Mouse (Mus musculus): ENCODE data around the gene Cic. TPM values are rescaled to one million over a fixed set of nuclear protein-coding genes. Genes with fewer than 3 reads are reported as not detected.
"Not testable (repeated sequence)": the region's sequence is repeated elsewhere in the genome, so short reads cannot be mapped to it uniquely, and the experiment has no call there.

Gene Cic
- polyA plus RNA-seq, 1 experiment from 2014 or later = 30.8 TPM

- H3K4me3 ChIP-seq (ENCODE audit: low read length) = peak within 1 kb of the TSS; percentile 95
- peak within 1 kb of the TSS; percentile 95 for H3K4me2 ChIP-seq (replicated peaks; ENCODE audit: low read depth, low read length)
- peaks cover 45% of the 10 kb centered on the region for H3K4me1 ChIP-seq (ENCODE audit: insufficient read depth, low read length)
- H3K27me3 ChIP-seq (ENCODE audit: insufficient read depth, low read length) = no peaks in the 10 kb centered on the region
- peak; percentile 81 for ATAC-seq (ENCODE audit: low FRiP score, low TSS enrichment)
- no peaks in the 10 kb centered on the region for H3K9me3 ChIP-seq (ENCODE audit: low read length)
- H3K36me3 ChIP-seq (ENCODE audit: insufficient read depth, low read length) = peaks cover 4% of the 10 kb centered on the region
- peak within 1 kb of the TSS; percentile 99 for H3K27ac ChIP-seq (ENCODE audit: low read length)
- WGBS = under 1% methylated on average over 59 of the region's 81 CpGs
- peak within 1 kb of the TSS; percentile 93 for H3K9ac ChIP-seq (replicated peaks; ENCODE audit: low read length)
Observed at GRCm38 (mm10) chr7:25250141-25250972, 17.1 kb upstream of the Cic start, which contains the start of gene Erf. Gene Erf (minus strand): TSS chr7:25250761.

- WGBS = 2% methylated on average over 22 of the region's 22 CpGs
- no peaks in the 10 kb centered on the region for H3K36me3 ChIP-seq (ENCODE audit: insufficient read depth, low read length)
Observed at GRCm38 (mm10) chr7:25251071-25251791, 16.3 kb upstream of the Cic start.

GRCm38 (mm10) chr7:25251822-25252221, 15.7 kb upstream of the Cic start:
- ATAC-seq (ENCODE audit: low FRiP score, low TSS enrichment) = no peak
- 21% methylated on average over 8 of the region's 8 CpGs for WGBS

More at GRCm38 (mm10) chr7:25251071-25251791, 16.3 kb upstream of the Cic start:
- Histone ChIP-seq H3K9ac (replicated peaks; ENCODE audit: low read length) (peak overlapping the region; percentile 70), H3K27me3 (ENCODE audit: insufficient read depth, low read length) (no peaks in the 10 kb centered on the region), H3K4me1 (ENCODE audit: insufficient read depth, low read length) (peaks cover 36% of the 10 kb centered on the region), H3K9me3 (ENCODE audit: low read length) (no peaks in the 10 kb centered on the region), H3K4me3 (ENCODE audit: low read length) (peak overlapping the region; percentile 95), H3K4me2 (replicated peaks; ENCODE audit: low read depth, low read length) (peak overlapping the region; percentile 95), H3K27ac (ENCODE audit: low read length) (peak overlapping the region; percentile 92)
- ATAC-seq (ENCODE audit: low FRiP score, low TSS enrichment) = peak; percentile 25

GRCm38 (mm10) chr7:25261896-25262295, 5.6 kb upstream of the Cic start:
- Histone ChIP-seq H3K27ac (ENCODE audit: low read length) (no peak overlapping the region), H3K36me3 (ENCODE audit: insufficient read depth, low read length) (no peaks in the 10 kb centered on the region), H3K4me1 (ENCODE audit: insufficient read depth, low read length) (peaks cover 2% of the 10 kb centered on the region; the same call in 1 of the 2 replicates), H3K4me2 (replicated peaks; ENCODE audit: low read depth, low read length) (no peak overlapping the region), H3K4me3 (ENCODE audit: low read length) (no peak overlapping the region), H3K9ac (replicated peaks; ENCODE audit: low read length) (no peak overlapping the region), H3K9me3 (ENCODE audit: low read length) (no peaks in the 10 kb centered on the region), H3K27me3 (ENCODE audit: insufficient read depth, low read length) (no peaks in the 10 kb centered on the region)
- no peak for ATAC-seq (ENCODE audit: low FRiP score, low TSS enrichment)
- WGBS = 86% methylated on average over 1 of the region's 1 CpGs

More at GRCm38 (mm10) chr7:25251822-25252221, 15.7 kb upstream of the Cic start:
- no peaks in the 10 kb centered on the region for H3K9me3 ChIP-seq (ENCODE audit: low read length)
- no peaks in the 10 kb centered on the region for H3K36me3 ChIP-seq (ENCODE audit: insufficient read depth, low read length)
- H3K4me2 ChIP-seq (replicated peaks; ENCODE audit: low read depth, low read length) = peak overlapping the region; percentile 95
- H3K9ac ChIP-seq (replicated peaks; ENCODE audit: low read length) = peak overlapping the region; percentile 70
- H3K4me3 ChIP-seq (ENCODE audit: low read length) = peak overlapping the region; percentile 95
- no peaks in the 10 kb centered on the region for H3K27me3 ChIP-seq (ENCODE audit: insufficient read depth, low read length)
- H3K27ac ChIP-seq (ENCODE audit: low read length) = peak overlapping the region; percentile 92
- H3K4me1 ChIP-seq (ENCODE audit: insufficient read depth, low read length) = peaks cover 30% of the 10 kb centered on the region

GRCm38 (mm10) chr7:25263968-25264870, 3.3 kb upstream of the Cic start:
- Histone ChIP-seq H3K36me3 (ENCODE audit: insufficient read depth, low read length) (no peaks in the 10 kb centered on the region), H3K4me2 (replicated peaks; ENCODE audit: low read depth, low read length) (no peak overlapping the region), H3K4me1 (ENCODE audit: insufficient read depth, low read length) (peaks cover 9% of the 10 kb centered on the region), H3K9ac (replicated peaks; ENCODE audit: low read length) (no peak overlapping the region), H3K4me3 (ENCODE audit: low read length) (no peak overlapping the region), H3K9me3 (ENCODE audit: low read length) (no peaks in the 10 kb centered on the region), H3K27me3 (ENCODE audit: insufficient read depth, low read length) (no peaks in the 10 kb centered on the region), H3K27ac (ENCODE audit: low read length) (no peak overlapping the region)
- ATAC-seq (ENCODE audit: low FRiP score, low TSS enrichment) = no peak
- 31% methylated on average over 17 of the region's 17 CpGs for WGBS

GRCm38 (mm10) chr7:25265743-25266142, 1.8 kb upstream of the Cic start:
- H3K9ac ChIP-seq (replicated peaks; ENCODE audit: low read length); H3K27ac ChIP-seq (ENCODE audit: low read length); ATAC-seq (ENCODE audit: low FRiP score, low TSS enrichment); H3K36me3 ChIP-seq (ENCODE audit: insufficient read depth, low read length); H3K4me3 ChIP-seq (ENCODE audit: low read length); H3K27me3 ChIP-seq (ENCODE audit: insufficient read depth, low read length); H3K4me2 ChIP-seq (replicated peaks; ENCODE audit: low read depth, low read length); H3K9me3 ChIP-seq (ENCODE audit: low read length): not testable (repeated sequence)
- 86% methylated on average over 5 of the region's 5 CpGs for WGBS
- peaks cover 24% of the 10 kb centered on the region for H3K4me1 ChIP-seq (ENCODE audit: insufficient read depth, low read length)

GRCm38 (mm10) chr7:25266180-25266962, 1.1 kb upstream of the Cic start:
- H3K4me2 ChIP-seq (replicated peaks; ENCODE audit: low read depth, low read length) = peak overlapping the region; percentile 59; the same call in 1 of the 2 replicates
- no peak overlapping the region; the same call in 1 of the 2 replicates for H3K27ac ChIP-seq (ENCODE audit: low read length)
- peak overlapping the region; percentile 76 for H3K4me3 ChIP-seq (ENCODE audit: low read length)
- no peaks in the 10 kb centered on the region for H3K9me3 ChIP-seq (ENCODE audit: low read length)
- peaks cover 24% of the 10 kb centered on the region for H3K4me1 ChIP-seq (ENCODE audit: insufficient read depth, low read length)
- 88% methylated on average over 8 of the region's 8 CpGs for WGBS
- ATAC-seq (ENCODE audit: low FRiP score, low TSS enrichment) = no peak
- peaks cover 4% of the 10 kb centered on the region; the same call in 1 of the 2 replicates for H3K36me3 ChIP-seq (ENCODE audit: insufficient read depth, low read length)
- peak overlapping the region; percentile 63; the same call in 1 of the 2 replicates for H3K9ac ChIP-seq (replicated peaks; ENCODE audit: low read length)
- H3K27me3 ChIP-seq (ENCODE audit: insufficient read depth, low read length) = no peaks in the 10 kb centered on the region

- Histone ChIP-seq H3K4me3 (ENCODE audit: low read length) (peak overlapping the region; percentile 76), H3K4me1 (ENCODE audit: insufficient read depth, low read length) (peaks cover 24% of the 10 kb centered on the region), H3K36me3 (ENCODE audit: insufficient read depth, low read length) (peaks cover 19% of the 10 kb centered on the region), H3K27me3 (ENCODE audit: insufficient read depth, low read length) (no peaks in the 10 kb centered on the region), H3K9me3 (ENCODE audit: low read length) (no peaks in the 10 kb centered on the region), H3K27ac (ENCODE audit: low read length) (peak overlapping the region; percentile 95), H3K4me2 (replicated peaks; ENCODE audit: low read depth, low read length) (peak overlapping the region; percentile 82), H3K9ac (replicated peaks; ENCODE audit: low read length) (peak overlapping the region; percentile 85)
- under 1% methylated on average over 33 of the region's 33 CpGs for WGBS
- peak; percentile 97 for ATAC-seq (ENCODE audit: low FRiP score, low TSS enrichment)
Observed at GRCm38 (mm10) chr7:25267751-25268463, 403 bp downstream of the Cic start.
